Mouse (Mus musculus): Measurements from ENCODE around the gene Zzz3.

DNA sequence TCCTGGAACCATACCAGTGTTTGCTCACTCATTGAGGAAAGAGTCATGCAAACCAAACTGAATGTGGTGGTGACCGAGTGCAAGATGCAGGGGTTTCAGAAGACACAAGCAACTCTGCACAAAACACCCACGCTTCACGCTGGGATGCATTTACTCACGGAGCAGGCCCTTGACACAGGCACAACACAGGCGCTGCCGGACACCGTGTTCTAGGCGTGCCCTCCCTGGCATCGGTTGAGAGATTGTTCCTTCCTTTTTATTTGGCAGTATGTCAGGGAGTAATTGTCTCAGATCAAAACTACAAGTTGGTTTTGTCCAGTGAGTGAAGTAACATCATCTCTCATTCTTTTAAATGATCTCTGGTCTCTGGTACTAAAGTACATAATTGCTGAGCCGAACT lies 67.6 kb downstream of the Zzz3 start:
- TF ChIP-seq CTCF (IDR thresholded peaks at IDR 0.05; ENCODE audit: borderline replicate concordance, insufficient read depth, low read length) (no peak), POLR2A (IDR thresholded peaks at IDR 0.05; ENCODE audit: low read depth, low read length) (no peak)
